Mouse (Mus musculus): ENCODE results near the gene Slc48a1. TPM values are rescaled to one million over a fixed set of nuclear protein-coding genes. Genes with fewer than 3 reads are reported as not detected.

Slc48a1 gene
- polyA plus RNA-seq, 1 experiment from 2014 or later: 58.7 TPM

GRCm38 (mm10) chr15:97811307-97811706 lies 33.0 kb downstream of the Slc48a1 start:
- H3K9ac ChIP-seq: no peak overlapping the region
- ATAC-seq (ENCODE audit: insufficient number of reproducible peaks, low FRiP score, low TSS enrichment, low read depth): no peak
- H3K4me1 ChIP-seq: peaks cover 43% of the 10 kb centered on the region
- H3K36me3 ChIP-seq: peaks cover 50% of the 10 kb centered on the region
- 86% methylated on average over 9 of the region's 9 CpGs for WGBS
- H3K9me3 ChIP-seq: no peaks in the 10 kb centered on the region
- no peak overlapping the region for H3K4me3 ChIP-seq
- no peak overlapping the region for H3K4me2 ChIP-seq
- H3K27me3 ChIP-seq: no peaks in the 10 kb centered on the region
- 0 out of 2 replicates have a peak overlapping the region, but pooled peaks have one; percentile 68 for H3K27ac ChIP-seq

DNA sequence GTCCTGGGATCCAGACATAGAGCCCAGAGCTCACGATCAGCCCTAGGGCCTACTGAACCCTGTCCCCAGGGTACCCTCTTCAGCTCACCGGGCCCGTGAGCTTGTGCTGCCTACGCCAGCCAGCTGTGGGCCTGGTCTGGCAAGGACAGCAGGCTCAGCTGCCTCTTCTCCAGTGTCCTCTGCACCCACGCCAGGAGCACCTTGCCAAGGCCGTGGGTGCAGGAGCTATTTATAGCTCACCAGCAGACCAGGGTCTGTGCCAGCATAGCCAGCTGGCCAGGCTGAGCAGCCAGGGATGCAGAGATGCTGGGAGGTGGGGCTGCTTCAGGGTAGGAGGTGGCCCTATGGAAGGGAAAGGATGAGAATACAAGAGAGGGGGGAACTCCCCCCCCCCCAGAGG lies 33.8 kb downstream of the Slc48a1 start:
- H3K4me1 ChIP-seq: peaks cover 43% of the 10 kb centered on the region
- no peaks in the 10 kb centered on the region for H3K9me3 ChIP-seq
- no peaks in the 10 kb centered on the region for H3K27me3 ChIP-seq
- no peak overlapping the region for H3K4me2 ChIP-seq
- H3K27ac ChIP-seq: peak overlapping the region; percentile 68
- H3K9ac ChIP-seq: no peak overlapping the region
- H3K4me3 ChIP-seq: no peak overlapping the region
- H3K36me3 ChIP-seq: peaks cover 41% of the 10 kb centered on the region
- WGBS: 56% methylated on average over 6 of the region's 6 CpGs
- ATAC-seq (ENCODE audit: insufficient number of reproducible peaks, low FRiP score, low TSS enrichment, low read depth): no peak

DNA sequence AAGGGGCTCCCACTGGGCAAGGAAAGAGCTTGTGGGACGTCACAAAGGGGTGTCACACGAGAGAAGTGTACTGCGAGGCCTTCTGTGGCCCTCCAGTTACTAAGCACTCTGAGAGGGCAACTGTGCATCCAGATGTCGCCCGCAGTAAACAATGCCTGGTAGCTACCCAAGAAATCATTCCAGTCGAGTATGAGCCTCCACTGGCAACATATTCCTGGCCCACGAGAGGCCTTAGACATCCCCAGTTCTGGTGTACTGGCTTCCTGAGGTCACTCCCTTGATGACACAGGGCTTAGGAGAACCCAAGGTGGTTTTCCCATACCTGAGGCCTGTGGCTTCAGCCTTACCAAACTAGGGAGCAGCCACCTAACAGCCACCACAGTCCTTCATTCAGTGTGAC lies 34.6 kb downstream of the Slc48a1 start:
- Histone ChIP-seq H3K4me1 (peaks cover 43% of the 10 kb centered on the region), H3K9ac (no peak overlapping the region), H3K4me3 (no peak overlapping the region), H3K27ac (peak overlapping the region; percentile 68), H3K27me3 (no peaks in the 10 kb centered on the region), H3K36me3 (peaks cover 34% of the 10 kb centered on the region), H3K4me2 (no peak overlapping the region), H3K9me3 (no peaks in the 10 kb centered on the region)
- ATAC-seq (ENCODE audit: insufficient number of reproducible peaks, low FRiP score, low TSS enrichment, low read depth): no peak
- 70% methylated on average over 7 of the region's 7 CpGs for WGBS

DNA sequence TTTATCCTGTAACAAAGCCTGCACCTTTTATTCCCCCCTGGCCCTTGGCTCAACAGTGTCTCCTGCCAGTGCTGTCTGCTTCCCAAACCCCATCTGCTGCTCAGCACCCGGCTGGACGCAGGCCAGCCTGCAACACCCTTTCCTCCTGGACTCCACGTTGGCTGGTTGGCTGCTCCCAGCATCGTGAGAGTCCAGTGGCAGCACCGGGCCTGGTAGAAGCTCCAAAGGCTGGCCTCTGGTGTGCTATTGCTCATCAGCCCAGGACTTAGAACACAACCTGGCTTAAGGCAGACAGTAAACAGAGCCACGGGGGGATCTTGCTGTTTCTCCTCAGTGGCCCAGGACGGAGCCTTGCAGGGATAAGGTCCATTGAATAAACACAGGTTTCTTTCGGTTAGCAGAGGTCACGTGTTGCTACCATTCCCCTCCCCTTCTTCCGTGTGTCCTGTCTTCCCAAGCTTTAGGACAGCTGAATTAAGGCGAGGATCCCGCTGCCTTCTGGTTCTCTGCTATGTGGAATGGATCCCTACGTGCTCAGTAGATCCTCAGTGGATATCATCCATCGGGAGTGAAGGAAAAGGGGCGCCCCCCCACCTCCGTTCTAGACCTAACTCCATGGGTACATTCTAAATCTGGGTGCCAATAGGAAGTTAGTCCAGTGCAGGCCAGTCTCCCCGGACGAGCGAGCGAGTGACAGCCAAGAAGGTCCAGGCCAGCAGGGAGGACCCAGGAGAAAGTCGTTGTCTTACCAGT lies 35.3 kb downstream of the Slc48a1 start:
- no peak overlapping the region for H3K4me3 ChIP-seq
- 57% methylated on average over 21 of the region's 21 CpGs for whole genome bisulfite sequencing
- peaks cover 26% of the 10 kb centered on the region for H3K36me3 ChIP-seq
- H3K9ac ChIP-seq: no peak overlapping the region
- H3K4me2 ChIP-seq: no peak overlapping the region
- H3K27ac ChIP-seq: peak overlapping the region; percentile 54
- H3K4me1 ChIP-seq: peaks cover 43% of the 10 kb centered on the region
- H3K9me3 ChIP-seq: no peaks in the 10 kb centered on the region
- no peaks in the 10 kb centered on the region for H3K27me3 ChIP-seq
- ATAC-seq (ENCODE audit: insufficient number of reproducible peaks, low FRiP score, low TSS enrichment, low read depth): no peak

DNA sequence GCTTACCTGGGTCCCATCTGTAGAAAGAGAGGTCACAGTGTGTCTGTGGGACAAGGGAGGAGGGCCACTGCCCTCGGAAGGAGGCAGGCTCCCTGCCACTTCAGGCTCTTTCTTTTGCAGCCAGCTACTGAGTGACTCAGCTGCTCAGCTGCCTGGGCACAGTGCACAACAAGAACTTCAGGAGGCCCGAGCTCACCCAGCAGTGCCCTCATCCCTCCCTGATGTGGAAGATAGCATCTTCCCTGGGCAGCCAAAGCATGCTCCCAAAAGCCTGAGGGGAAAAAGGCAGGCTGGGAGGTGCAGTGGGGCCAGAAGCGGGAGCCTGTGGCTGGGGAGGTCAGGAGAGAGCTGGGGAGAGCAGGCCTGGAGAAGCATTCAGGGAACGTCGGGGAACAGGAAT lies 36.4 kb downstream of the Slc48a1 start:
- no peak overlapping the region for H3K9ac ChIP-seq
- no peaks in the 10 kb centered on the region for H3K27me3 ChIP-seq
- H3K4me2 ChIP-seq: no peak overlapping the region
- H3K9me3 ChIP-seq: no peaks in the 10 kb centered on the region
- no peak overlapping the region for H3K4me3 ChIP-seq
- H3K36me3 ChIP-seq: peaks cover 16% of the 10 kb centered on the region; the same call in 1 of the 2 replicates
- H3K4me1 ChIP-seq: peaks cover 43% of the 10 kb centered on the region
- ATAC-seq (ENCODE audit: insufficient number of reproducible peaks, low FRiP score, low TSS enrichment, low read depth): no peak
- WGBS: 43% methylated on average over 5 of the region's 5 CpGs
- 0 out of 2 replicates have a peak overlapping the region, but pooled peaks have one; percentile 43 for H3K27ac ChIP-seq

GRCm38 (mm10) chr15:97815254-97815653 lies 36.9 kb downstream of the Slc48a1 start:
- H3K27ac ChIP-seq: no peak overlapping the region

GRCm38 (mm10) chr15:97816199-97816994 lies 38.1 kb downstream of the Slc48a1 start:
- WGBS: 90% methylated on average over 16 of the region's 17 CpGs
- H3K36me3 ChIP-seq: peaks cover 4% of the 10 kb centered on the region; the same call in 1 of the 2 replicates
- H3K9ac ChIP-seq: no peak overlapping the region
- no peaks in the 10 kb centered on the region for H3K9me3 ChIP-seq
- no peak overlapping the region for H3K4me3 ChIP-seq
- no peaks in the 10 kb centered on the region for H3K27me3 ChIP-seq
- no peak for ATAC-seq (ENCODE audit: insufficient number of reproducible peaks, low FRiP score, low TSS enrichment, low read depth)
- H3K4me1 ChIP-seq: peaks cover 51% of the 10 kb centered on the region
- H3K27ac ChIP-seq: no peak overlapping the region
- H3K4me2 ChIP-seq: no peak overlapping the region

More at GRCm38 (mm10) chr15:97815254-97815653, 36.9 kb downstream of the Slc48a1 start:
- no peak overlapping the region for H3K4me2 ChIP-seq
- H3K9ac ChIP-seq: no peak overlapping the region
- no peak for ATAC-seq (ENCODE audit: insufficient number of reproducible peaks, low FRiP score, low TSS enrichment, low read depth)
- H3K36me3 ChIP-seq: peaks cover 10% of the 10 kb centered on the region; the same call in 1 of the 2 replicates
- WGBS: 93% methylated on average over 4 of the region's 4 CpGs
- no peak overlapping the region for H3K4me3 ChIP-seq
- no peaks in the 10 kb centered on the region for H3K9me3 ChIP-seq
- H3K4me1 ChIP-seq: peaks cover 45% of the 10 kb centered on the region
- H3K27me3 ChIP-seq: no peaks in the 10 kb centered on the region

- H3K9me3 ChIP-seq: no peaks in the 10 kb centered on the region
- no peak overlapping the region for H3K4me3 ChIP-seq
- no peak overlapping the region for H3K9ac ChIP-seq
- WGBS: 78% methylated on average over 9 of the region's 9 CpGs
- ATAC-seq (ENCODE audit: insufficient number of reproducible peaks, low FRiP score, low TSS enrichment, low read depth): no peak
- H3K27ac ChIP-seq: no peak overlapping the region
- no peaks in the 10 kb centered on the region for H3K27me3 ChIP-seq
- H3K36me3 ChIP-seq: peaks cover 4% of the 10 kb centered on the region; the same call in 1 of the 2 replicates
- no peak overlapping the region for H3K4me2 ChIP-seq
- H3K4me1 ChIP-seq: peaks cover 52% of the 10 kb centered on the region
These were observed 41.6 kb downstream of the Slc48a1 start for GRCm38 (mm10) chr15:97819937-97820336.

DNA sequence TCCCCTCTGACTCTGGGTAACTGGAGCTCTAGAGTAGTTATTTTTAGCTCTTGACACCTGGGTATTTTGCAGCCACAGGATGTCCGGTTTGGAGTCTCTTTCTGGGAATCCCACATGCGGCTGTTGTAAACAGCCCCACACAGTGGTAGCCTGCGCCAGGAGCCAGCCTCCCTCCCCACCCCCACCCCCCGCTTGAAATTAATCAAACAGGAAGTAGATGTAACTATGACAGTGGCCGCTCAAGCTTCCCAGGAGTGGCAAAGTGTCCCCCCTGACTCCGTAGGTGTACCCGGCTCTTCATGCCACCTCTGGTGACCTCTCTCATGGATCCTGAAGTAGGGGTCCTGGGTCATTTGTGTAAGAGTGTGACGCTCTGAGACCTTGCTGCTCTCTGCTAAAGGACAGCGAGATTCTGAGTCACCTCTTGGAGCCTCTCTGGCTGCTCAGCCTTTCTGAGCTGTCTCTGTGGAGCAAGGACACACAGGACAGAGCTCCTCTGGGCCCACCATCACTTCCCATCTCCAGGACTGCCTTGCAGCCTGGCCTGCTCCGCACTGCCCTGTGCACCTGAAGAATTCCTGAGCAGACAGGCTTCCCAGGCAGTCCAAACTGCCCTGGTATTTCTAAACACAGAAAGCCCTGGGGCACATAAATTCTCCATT lies 43.1 kb downstream of the Slc48a1 start:
- H3K9ac ChIP-seq: no peak overlapping the region
- ATAC-seq (ENCODE audit: insufficient number of reproducible peaks, low FRiP score, low TSS enrichment, low read depth): 0 out of 2 replicates have a peak, but pooled peaks have one; percentile 12
- peaks cover 63% of the 10 kb centered on the region for H3K4me1 ChIP-seq
- WGBS: 40% methylated on average over 10 of the region's 10 CpGs
- H3K4me2 ChIP-seq: no peak overlapping the region
- H3K9me3 ChIP-seq: no peaks in the 10 kb centered on the region
- H3K27me3 ChIP-seq: no peaks in the 10 kb centered on the region
- H3K36me3 ChIP-seq: peaks cover 5% of the 10 kb centered on the region; the same call in 1 of the 2 replicates
- H3K4me3 ChIP-seq: no peak overlapping the region
- peak overlapping the region; percentile 63 for H3K27ac ChIP-seq

DNA sequence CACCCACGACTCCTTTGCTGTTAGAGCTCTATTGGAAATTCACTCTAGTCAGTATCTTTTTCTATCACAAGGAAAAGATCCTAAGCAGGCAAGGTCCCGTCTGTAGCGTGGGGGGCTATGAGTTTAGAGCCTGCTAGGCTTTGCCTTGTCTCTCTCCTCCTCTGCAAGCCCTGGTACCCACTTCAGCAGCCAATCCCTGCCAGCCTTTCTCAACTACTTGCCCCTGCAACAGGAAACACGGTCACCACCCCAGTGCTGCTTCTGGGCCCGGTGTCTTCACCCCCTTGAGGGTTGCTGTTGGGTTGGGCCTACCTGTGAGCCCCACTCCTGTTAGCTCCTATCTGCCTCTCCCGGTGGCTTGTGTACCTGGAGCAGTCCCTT lies 43.7 kb downstream of the Slc48a1 start:
- Histone ChIP-seq H3K27me3 (no peaks in the 10 kb centered on the region), H3K4me2 (no peak overlapping the region), H3K9me3 (no peaks in the 10 kb centered on the region), H3K9ac (no peak overlapping the region), H3K4me1 (peaks cover 68% of the 10 kb centered on the region), H3K4me3 (no peak overlapping the region), H3K27ac (peak overlapping the region; percentile 63), H3K36me3 (peaks cover 6% of the 10 kb centered on the region; the same call in 1 of the 2 replicates)
- no peak for ATAC-seq (ENCODE audit: insufficient number of reproducible peaks, low FRiP score, low TSS enrichment, low read depth)
- WGBS: 53% methylated on average over 6 of the region's 6 CpGs

DNA sequence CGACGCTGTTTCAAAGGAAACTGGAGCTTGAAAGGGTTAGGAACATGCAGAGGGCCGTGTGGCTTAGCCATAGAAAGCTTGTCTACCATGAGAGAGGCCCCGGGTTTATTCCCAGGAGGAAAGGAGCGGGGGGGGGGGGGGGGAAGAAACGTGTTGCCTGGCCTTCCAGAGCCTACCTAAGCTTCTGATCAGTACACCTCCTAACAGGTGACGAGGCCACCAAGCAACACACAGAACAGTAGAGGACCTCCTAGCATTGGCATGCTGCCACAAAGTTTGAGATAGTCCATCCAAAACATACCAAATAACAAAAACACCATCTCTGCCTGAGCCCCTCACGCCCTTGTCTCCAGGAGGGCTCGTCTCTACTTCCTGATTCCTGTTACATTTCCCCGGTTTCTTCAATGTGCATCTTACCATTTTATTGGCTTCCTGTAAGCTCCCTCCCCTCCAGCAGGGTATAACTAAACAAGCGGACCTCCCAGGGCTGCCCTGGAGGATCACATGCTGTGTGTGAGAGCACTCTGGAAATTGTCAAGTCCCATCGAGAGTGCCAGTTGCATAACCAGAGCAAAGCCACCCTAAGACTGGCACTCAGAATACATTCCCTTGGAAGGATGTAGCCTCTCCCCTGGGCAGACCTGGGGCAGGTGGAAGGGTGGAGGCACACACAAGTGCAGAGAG lies 44.4 kb downstream of the Slc48a1 start:
- H3K9ac ChIP-seq: no peak overlapping the region
- H3K4me3 ChIP-seq: no peak overlapping the region
- H3K4me1 ChIP-seq: peaks cover 74% of the 10 kb centered on the region
- peaks cover 6% of the 10 kb centered on the region; the same call in 1 of the 2 replicates for H3K36me3 ChIP-seq
- no peak for ATAC-seq (ENCODE audit: insufficient number of reproducible peaks, low FRiP score, low TSS enrichment, low read depth)
- H3K9me3 ChIP-seq: no peaks in the 10 kb centered on the region
- H3K4me2 ChIP-seq: no peak overlapping the region
- peak overlapping the region; percentile 63; the same call in 1 of the 2 replicates for H3K27ac ChIP-seq
- 42% methylated on average over 10 of the region's 12 CpGs for WGBS
- H3K27me3 ChIP-seq: no peaks in the 10 kb centered on the region

Data from limb, embryonic 15.5 days (tissue).